Mouse (Mus musculus): ENCODE measurements around the gene Mrto4.

Mrto4 gene

DNA sequence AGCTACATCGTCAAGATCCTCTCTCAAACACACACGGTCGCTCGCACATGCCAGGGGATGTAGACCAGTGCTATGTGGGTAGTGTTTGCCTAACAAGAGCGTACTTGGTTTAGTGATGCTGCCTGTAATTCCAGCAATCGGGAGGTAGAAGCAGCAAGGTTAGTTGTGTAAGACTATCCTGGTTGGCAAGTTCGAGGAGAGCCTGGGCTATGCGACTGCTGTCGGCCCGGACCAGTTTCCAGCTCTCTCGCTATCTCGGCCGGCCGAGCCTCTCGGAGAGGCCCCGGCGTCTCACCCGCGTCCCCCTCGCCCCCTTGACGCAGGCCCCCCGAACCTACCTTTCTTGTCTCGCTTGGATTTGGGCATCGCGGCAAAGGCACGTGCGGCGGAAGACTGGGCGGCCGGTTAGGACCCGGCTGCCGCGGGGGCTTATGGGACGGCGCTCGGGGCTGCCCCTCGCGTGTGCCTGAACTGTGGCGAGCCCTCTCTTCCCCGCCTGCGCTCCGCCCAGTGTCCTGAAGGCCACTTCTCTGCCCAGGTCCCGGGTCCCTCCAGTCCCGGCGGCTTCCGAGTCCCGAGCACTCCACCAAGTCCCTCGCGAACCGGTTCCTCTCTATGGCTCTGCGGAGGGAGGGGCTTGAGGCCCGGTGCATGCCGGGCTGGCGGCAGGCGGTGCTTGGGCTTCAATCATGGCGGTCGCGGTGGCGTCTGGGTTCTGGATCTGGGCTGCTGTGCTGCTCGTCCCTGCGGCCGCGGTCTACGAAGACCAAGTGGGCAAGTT, at the start of gene Mrto4, which contains the start of the genes Emc1 and Ubr4:
Gene Mrto4 (minus strand): TSS at position 646 of the 781 bp plus-strand sequence.
Gene Emc1 (plus strand): TSS at position 657 of the 781 bp plus-strand sequence.
Gene Ubr4 (plus strand): TSS at position 679 of the 781 bp plus-strand sequence.
- CTCF ChIA-PET, result no interaction called here

DNA sequence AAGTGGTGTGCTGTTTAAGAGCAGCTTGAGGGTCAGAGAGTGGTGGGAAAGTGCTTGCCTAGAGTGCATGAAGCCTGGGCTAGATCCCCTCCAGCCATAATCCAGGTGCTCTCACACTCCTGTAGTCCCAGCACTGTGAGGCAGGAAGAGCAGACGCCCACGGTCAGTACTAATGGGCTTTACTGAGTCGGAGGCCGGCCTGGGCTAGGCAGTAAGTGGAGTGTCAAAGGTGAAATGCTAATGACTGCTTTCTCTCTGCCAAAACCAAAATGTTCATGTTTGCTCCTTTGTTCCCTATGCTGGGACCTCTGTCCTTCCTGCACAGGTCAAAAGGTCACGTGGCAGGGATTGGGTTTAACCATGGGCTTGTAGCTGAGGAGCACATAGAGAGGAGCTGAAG, 48.1 kb upstream of the Mrto4 start:
- CTCF ChIA-PET, result interaction anchor here (0.6 kb wide), 1 partner anchor 76 kb away, joined by 3 read pairs; no protein-coding TSS in a partner anchor

DNA sequence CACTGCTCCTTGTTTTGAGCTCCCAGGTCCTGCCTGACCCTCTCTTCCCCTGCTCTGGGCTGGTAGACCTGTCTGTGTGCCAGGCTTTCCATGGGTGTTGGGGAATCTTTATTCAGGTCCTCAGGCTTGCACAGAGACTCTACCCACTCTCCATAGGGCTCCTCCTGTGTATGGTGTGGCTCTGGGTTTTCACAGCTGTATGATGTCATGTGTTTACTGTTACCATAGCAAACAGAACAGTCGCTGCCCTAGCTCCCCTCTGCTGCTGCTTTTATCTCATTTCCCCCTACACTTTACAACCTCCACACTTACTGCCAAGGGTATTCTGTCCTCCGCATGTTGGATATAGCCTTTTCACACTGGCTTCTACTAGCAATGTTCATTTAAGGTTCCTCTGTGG, 43.1 kb upstream of the Mrto4 start:
- CTCF ChIA-PET, result no interaction called here

DNA sequence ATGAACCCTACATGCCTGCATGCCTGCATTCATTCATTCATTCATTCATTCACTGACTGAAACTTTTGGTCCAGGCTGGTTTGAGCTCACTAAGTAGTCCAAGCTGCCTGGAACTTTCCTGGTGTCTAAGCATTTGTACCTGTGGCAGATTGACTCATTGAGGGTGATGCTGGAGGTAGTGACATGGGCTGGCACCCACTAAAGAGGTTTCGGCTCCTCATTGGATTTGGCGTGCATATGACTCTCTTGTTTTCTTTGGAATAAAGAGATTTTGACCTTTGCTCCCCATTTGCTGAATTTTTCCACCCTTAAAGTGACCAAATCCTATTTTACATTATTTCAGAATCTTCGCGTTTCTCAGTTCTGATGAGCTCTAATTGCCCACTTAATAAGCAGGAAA, 37.2 kb upstream of the Mrto4 start:
- CTCF ChIA-PET, result no interaction called here

DNA sequence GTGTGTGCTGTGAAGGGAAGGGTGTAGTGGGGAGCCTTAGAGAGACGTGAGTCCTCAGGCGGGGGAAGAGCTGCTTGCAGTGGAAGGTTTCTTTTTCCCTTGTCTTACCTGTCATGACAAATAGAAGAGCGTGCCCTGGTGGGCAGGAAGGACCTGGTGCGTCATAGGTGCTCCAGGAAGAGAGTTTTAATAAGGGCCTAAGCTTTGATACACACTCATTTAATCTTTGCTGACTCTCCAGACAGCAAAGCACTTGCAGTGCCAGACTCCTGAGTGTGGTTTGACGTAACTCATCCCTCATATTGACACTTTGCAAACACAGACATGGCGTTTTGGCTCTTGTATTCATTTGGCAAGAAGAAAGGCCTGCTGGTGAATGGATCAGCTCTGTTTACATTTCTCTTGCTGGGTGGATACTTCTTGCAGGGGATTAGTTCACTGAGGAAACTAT, 34.5 kb upstream of the Mrto4 start:
- CTCF ChIA-PET, result no interaction called here

DNA sequence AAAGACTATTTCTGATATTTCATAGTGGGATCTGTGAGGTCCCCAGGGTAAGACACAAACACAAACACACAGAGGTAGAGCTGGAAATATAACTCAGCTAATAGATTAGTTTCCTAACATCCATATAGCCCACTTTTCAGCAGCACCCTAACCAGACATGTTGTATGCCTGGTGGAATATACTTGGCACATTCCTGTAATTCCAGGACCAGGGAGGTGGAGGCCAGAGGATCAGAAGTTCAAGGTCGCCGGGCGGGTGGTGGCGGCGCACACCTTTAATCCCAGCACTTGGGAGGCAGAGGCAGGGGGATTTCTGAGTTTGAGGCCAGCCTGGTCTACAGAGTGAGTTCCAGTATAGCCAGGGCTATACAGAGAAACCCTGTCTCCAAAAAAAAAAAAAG, 33.5 kb upstream of the Mrto4 start:
- CTCF ChIA-PET, result interaction anchor here (0.6 kb wide), 1 partner anchor 426 kb away, joined by 3 read pairs; no protein-coding TSS in a partner anchor

DNA sequence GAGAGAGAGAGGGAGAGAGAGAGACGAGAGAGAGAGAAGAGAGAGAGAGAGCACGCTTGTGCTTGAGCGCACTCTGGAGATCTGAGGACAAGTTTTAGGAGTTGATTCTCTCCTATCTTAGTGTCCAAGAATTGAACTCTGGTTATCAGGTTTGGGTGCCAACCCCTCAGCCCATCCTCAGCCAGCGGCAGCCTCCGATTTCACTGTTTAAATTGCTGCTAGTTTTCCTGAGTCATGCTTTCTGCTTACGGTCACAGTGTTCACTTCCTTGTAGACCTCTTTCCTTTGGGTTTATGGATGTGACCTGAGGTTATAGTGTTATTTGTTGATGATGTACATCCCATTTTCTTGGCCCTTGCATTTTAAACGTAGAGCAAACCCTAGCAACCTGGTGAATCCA, 29.9 kb upstream of the Mrto4 start:
- CTCF ChIA-PET, result no interaction called here

DNA sequence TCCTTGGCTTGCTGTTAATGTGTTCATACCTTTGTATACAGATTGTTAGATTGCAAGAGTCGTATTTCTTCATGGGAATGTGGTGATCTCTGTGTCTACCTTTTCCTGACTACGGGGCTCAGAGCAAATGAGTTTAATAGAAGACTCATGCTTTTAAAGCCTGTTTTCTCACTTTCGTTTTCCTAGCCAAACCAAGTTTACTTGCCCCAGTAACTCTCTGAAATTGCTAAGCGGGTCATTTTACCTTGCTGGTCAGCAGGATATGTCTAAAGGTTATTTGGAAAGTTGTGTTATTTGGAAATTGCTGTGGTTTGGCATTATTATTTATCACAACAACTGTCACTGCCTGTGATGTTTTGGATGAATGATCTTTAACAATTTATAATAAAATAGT, 29.1 kb upstream of the Mrto4 start:
- CTCF ChIA-PET, result no interaction called here

DNA sequence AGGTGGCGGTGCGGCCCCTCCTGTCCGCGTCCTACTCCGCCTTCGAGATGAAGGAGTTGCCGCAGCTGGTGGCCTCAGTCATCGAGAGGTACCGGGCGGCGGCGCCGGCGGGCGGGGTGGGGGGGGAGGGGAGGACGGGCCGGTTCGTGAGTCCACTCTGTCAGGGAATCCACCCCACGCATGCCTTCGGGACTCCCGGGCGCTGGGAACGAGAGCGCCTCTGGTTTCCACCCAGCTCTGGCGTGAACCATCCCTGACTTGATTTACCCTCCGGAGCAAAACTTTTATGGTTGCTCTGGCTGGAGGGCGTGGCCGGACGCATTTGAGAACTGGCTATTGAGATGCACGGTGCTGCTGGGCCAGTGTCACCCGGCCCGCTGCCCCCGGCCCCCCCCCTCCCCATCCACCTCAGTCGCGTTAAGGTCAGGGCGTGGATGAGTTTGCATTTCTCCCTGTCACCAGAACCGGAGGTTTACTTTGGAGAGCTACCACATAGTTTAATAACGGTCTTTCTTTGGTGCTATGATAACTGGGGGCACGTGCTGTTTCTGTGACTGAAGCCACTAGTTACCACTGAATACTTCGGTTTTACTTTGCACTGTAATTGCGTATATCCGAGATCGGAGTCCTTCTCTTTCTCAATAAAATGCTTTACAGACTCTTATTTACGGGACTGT, 28.5 kb upstream of the Mrto4 start:
- CTCF ChIA-PET, result no interaction called here

DNA sequence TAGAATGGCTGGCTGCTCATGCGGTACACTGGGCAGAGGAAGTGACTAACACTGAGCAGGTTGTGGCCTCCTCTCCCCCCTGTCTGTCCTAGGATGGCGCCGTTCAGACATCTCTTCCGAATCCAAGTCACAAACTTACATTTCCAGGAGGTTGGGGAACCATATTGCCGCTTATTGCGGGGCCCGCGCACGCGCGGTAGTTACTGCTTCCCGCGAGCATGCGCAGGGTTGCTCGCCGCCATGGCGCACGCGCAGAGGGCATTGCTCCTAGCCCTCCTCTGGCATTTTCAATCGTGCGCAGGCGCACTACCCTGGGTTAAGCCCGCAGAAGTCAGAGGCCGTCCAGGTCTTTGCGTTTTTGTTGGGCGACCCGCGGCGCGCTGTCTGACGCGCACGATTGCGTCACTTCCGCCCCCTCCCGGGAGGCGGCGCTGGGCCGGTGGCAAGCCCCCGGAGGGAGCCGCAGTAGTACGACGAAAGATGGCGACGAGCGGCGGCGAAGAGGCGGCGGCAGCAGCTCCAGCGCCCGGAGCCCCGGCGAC, 27.9 kb upstream of the Mrto4 start:
- CTCF ChIA-PET, result no interaction called here

DNA sequence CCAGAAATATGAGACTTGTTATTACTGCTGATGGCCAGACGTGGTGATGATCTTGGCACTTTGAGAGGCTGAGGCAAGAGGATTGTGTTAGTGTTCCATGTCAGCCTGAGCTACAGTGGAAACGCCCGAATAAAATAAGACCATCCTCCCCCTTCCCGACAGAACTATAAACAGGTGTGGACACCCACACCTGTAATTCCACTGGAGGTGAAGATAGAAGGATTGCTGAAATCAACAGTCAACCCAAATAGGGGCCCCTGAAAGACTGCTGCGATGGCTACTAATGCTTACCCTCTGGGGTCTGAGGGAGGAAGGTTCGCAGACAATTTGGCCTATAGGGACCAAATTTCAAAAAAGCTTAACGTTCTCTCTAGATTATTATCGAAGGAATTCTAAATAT, 27.3 kb upstream of the Mrto4 start:
- CTCF ChIA-PET, result interaction anchor here (0.9 kb wide), 1 partner anchor 32 kb away, joined by 4 read pairs; no protein-coding TSS in a partner anchor

DNA sequence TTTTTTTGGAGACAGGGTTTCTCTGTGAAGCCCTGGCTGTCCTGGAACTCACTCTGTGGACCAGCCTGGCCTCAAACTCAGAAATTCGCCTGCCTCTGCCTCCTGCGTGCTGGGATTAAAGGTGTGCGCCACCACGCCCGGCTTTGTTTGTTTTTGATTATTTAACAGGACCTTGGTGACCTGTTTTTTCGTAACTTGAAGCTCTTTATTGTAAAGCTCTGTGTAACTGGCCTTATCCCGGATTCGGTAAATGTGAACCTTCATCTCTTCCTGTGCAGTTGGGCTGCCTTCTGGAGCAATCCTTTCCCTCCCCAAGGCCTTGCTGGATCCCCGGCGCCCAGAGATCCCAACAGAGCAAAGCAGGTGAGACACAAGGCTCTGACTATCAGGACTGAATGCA, 21.2 kb upstream of the Mrto4 start:
- CTCF ChIA-PET, result no interaction called here

DNA sequence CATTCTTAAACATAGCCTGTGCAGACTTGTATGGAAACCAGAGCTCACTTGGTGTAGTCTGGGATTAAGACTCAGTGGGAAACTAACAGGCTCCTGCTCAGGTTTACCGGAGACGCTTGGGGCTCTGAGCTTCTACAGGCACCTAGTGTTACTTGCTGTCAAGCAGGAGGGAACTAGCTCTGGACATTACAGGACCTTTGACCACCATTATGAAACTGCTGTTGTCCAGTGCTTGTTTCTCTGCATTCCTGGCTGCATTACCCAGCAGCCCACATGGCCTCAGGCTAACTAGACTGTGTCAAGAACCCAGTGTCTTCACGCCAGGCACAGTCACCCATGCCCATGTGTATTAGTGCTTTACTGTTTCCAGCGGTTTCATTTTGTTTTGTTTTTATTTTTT, 20.8 kb upstream of the Mrto4 start:
- CTCF ChIA-PET, result no interaction called here

DNA sequence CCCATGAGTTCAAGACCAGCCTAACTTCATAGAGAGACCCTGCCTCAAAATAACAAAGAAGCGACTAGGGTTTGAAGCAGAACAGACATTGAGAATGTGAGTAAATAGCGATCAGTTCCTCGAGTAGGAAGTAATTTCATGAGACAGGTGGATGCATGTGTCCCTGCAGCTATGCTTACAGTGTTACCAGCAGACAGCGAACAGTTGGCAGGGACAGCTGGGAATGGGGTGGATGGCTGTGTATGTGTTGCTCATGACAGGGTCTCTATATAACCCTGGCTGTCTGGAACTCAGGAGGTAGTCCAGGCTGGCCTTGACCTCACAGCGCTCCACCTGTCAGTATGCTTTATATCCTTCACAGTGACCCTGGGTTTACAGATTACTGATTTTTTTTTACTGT, 15.7 kb upstream of the Mrto4 start:
- CTCF ChIA-PET, result no interaction called here

DNA sequence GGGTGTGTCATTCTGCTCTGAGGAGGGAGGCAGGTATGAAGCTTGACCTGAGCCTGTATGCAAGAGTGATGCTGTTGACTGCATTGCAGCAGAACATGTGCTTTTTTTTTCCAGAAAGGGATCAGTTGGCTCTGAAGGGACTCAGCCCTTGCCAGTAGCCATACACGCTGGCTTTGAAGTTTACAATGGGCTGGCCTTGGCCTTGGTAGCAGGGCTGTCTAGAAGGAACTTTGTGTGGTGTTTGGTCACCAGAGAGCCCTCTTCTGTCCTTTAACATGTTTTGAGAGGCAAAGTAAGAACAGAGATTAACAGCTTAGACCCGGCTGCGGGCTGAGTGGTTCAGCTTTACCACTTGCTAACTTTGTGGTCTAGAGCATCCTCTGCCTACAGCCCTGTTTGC, 15.0 kb upstream of the Mrto4 start:
- CTCF ChIA-PET, result no interaction called here

DNA sequence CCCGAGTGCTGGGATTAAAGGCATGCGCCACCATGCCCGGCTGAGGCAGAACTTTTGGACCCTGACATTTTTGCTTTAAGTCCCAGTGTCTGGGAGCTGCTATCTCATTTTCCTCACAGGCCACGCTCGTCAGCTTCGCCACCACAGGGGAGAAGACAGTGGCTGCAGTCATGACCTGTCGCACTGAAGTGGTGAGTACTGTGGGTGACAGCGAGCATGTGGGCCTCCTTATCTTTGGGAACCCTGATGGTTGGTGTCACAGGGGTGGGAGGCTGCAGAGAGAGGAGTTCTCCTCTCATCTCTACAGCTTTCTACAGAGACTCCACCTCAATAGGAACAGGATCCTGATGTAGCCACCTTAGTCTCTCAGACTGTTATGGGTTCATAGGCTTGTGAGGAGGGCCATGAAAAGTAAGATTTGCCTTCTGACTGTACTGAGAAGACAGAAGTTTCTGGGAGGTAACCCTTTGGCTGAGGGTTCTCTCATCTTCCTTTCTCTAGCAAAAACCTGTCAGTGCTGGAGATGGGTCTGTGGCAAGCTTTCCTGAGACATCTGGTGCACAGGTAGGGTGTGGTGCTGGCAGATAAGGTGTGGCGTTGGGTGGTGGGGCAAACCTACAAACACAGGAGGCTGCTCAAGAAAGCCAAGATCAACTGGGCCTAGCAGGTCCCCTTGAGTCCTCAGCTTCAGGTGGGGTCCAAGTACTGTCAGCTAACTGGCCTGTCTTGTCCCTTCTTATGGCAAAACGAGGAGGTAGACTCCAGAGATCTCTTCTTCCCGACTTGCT, 8.6 kb upstream of the Mrto4 start:
- CTCF ChIA-PET, result no interaction called here

DNA sequence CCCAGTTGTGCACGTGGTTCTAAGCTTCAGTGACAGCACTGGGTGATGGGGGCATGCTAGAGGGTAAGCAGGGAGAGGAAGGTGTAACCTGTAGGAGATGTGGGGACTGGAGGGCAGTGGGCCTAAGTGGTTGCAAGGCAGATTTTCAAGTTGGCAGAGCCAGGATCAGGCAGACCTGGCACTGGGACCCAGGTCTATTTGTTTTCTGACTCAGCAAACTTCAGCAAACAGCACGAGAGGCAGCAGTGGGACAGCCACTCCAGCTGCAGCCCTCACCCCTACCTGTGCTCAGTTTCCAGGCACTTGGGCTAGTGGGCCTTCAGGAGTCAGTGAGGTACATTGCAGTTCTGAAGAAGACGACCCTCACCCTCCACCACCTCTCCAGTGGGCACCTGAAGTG, 4.8 kb upstream of the Mrto4 start:
- CTCF ChIA-PET, result no interaction called here

DNA sequence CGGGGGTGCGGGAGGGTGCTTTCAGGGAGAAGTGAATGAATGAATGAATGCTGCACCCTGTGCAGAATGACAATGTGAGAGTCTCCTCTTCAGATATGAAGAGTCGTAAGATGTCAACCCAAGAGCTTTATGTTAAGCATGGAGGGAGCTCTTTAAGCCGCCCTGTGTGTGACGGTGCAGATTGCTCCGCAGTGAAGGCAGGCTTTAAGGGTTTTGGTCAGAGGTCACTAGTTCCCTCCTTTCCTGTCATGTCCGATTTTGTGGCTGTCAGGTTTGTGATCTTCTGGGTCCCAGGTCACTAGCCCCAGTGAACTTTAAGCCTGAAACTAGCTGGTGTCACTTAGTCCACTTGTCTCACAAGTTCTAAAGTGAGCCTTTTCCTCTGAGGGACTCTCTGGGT, 456 bp upstream of the Mrto4 start:
- CTCF ChIA-PET, result no interaction called here

DNA sequence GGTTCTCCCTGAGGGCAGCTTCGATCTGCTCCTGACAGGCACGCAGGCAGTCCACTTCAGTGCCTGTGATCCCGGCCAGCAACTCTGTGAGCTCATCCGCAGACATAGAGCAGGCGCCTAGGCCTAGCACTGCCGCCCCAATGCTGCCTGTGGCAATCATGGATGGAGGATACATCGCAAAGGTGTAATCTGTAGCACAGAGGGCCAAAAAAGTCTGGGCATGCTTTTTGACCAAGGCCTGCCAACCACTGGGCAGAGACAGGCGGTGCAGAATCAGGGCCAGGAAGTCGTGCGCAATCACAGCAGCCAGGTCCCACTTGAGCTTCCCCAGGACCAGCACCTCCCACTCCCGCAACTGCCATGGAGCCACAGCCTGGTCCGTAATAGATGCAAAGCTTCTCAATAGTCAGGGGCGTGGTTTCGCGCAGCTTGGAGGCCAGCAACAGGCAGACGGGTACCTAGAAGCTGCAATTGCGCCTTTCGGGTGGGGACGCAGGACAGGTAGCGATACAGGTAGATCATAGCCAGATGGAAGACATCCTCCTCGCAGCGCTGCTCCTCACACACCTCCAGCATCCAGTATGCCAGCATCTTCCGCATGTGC, 6.9 kb downstream of the Mrto4 start:
- CTCF ChIA-PET, result interaction anchor here (0.6 kb wide), 1 partner anchor 1077 kb away, joined by 8 read pairs; no protein-coding TSS in a partner anchor

DNA sequence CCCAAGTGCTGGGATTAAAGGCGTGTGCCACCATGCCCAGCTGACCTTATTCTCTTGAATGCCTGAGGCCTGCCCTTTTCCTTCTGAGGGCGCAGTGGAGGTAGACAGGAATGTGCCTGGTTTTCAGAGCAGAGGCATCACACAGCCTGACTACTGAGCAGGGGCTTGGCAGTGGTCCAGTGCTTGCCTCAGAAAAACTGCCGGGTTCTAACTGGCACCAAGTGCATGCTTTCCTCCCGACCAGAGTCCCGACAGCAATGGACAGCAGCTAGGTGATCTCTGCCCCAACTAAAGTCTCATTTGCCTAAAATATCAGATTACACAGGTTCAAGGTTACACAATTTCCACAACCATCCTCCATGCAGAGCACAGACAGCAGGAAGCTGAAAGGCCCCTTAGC, 8.7 kb downstream of the Mrto4 start:
- CTCF ChIA-PET, result no interaction called here

DNA sequence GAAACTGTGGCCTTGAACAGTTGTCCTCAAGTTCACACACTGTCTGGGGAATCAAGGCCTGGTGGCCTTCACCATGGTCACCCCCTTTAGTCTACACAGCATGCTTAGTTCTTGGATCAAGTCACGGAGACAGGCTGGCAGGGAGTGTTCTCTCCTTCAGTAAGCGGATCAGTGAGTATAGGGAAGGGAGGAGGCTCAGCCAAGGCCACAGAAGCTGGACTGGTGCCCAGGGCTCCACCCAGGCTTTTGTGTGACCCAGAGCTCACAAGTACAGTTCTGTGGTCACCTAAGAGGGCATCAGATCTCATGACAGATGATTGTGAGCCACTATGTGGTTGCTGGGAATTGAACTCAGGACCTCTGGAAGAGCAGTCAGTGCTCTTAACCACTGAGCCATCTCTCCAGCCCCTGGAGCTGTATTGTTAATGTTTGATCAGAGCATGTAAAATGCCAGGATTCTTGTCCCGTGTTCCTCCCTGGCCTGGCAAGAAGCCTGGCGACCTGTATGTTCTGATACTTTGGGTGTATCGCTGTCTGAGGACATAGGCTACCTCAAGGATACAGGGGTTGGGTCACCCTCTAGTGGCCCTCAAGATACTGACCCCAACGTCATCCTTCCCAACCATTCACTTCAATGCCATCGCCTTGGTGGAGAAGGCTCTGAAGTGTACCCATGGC, 10.7 kb downstream of the Mrto4 start:
- CTCF ChIA-PET, result no interaction called here

Data from spleen, embryonic (tissue).